Mouse (Mus musculus) adipocyte (in vitro differentiated cells): Measurements from ENCODE around the gene Clic1.
"Not testable (repeated sequence)": the region's sequence is repeated elsewhere in the genome, so short reads cannot be mapped to it uniquely, and the experiment has no call there.

Experiments used
- DNase-seq: peaks from one replicate; pipeline ENCODE4 v3.0.0-alpha.2; 2016; ENCODE audit warnings: low spot score

Clic1 gene

DNA sequence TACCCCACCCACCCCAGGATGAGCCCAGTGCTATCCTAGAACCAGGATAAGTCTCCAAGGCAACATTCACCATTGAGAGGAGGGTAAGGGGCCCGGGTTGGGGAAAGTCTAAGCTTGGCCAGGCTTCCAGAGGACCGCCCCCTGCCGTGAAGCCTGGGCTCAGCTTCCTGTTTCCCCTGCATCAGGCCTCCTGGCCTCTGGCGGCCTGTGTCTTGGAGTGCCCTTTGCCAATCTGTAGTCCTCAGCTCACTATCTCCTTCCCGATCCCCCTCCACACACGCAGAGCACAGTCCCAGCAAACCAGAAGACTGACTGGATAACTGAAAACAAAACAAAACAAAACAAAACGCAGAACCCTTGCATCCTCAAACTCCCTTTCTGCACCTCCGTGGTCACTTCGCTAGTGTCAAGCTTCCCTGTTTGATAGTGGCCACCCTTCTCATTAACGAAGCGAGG, at the start of gene Clic1:
Clic1 (plus strand) TSS at position 406 of the 456 bp plus-strand sequence.
- peak; percentile 70 for DNase-seq

DNA sequence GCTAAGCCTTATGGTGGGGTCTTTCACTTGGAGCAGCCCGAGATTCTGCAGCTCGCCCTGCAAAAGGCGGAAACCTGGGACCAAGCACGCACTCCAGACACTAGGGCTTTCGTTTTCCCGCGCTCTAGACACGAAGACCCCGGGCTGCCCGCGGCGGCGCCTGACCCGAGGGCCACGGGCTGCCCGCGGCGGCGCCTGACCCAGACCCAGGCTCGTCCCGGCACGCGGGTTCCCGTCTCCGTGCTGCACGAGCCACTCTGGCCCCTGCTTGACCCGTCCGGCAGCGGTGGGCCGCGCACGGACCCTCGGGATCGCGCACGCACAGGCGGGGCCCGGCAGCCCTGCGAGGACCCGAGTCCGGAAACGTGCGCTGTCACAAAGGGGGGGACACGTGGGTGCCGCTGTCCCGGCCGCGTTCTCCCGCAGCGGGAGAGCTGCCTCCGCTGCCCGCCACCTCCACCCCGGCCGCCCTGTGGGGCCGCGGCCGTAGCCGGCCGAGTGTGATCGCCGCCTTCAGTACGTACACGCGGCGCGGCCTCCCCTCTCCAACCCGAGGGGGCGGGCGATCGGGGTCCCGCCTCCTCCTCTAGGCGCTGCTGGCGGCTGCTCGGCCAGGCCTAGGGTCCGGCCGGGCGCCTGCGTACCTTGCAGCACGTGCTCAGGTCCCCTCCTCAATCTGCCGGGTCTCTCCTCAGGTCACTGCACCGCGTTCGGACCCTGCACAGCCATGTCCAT, 48.9 kb upstream of the Clic1 start, which contains the start of gene Vars:
Vars (plus strand) TSS at position 271 of the 735 bp plus-strand sequence.
- DNase-seq, result peak; percentile 85

DNA sequence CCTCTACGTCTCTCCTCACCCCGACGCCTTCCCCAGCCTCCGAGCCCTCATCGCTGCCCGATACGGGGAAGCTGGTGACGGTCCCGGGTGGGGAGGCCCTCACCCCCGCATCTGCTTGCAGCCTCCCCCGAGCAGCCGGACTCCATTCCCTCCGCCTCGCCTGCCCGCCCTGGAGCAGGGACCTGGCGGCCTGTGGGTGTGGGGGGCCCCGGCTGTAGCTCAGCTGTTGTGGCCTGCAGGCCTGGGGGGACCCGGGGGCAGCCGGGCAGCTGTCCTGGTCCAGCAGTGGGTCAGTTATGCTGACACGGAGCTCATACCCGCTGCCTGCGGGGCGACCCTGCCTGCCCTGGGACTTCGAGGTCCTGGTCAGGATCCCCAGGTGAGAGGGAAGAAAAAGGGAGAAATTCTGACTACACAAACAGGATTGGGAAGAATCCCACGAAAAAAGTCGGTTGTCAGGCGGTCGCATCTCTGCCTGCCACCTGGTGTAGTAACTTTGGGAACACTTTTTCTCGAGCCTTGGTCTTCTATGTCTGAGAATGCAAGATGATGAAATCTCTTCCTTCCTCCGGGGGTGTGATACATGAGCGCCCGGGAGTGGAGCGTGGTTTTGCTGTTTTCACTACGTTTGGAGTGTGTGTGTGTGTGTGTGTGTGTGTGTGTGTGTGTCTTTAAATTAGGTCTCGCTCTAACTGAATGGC, 48.2 kb upstream of the Clic1 start:
- DNase-seq, result peak; percentile 48

DNA sequence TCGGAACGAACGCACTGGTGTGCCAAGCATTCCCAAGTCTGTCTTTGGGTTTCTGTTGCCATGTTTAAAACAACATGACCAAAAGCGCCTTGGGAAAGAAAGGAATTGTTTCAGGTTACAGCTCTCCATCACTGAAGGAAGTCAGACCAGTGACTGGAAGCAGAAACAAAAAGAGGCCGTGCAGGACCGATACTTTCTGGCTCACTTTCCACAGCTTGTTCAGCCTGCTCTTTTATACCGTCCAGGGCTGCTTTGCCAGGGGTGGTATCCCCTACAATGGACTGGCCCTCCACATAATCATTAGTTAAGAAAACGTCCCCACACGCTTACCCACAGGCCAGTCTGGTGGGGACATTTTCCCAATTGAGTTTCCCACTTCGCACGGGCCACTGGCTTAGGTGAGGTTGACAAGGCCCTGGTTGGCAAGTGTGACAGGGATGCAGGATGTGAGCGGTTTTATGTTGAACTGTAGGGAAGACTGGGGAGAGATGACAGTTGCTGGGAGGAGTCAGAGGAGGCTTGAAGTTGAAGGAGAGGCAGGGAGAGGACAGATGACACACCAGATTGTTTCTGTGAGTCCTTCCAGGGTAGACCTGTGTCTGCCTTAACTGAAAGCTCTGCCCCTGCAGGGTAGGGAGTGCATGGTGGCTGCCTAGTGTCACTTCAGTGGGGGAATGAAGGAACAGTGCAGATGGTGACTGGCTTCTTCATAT, 47.5 kb upstream of the Clic1 start:
- DNase-seq, result no peak

DNA sequence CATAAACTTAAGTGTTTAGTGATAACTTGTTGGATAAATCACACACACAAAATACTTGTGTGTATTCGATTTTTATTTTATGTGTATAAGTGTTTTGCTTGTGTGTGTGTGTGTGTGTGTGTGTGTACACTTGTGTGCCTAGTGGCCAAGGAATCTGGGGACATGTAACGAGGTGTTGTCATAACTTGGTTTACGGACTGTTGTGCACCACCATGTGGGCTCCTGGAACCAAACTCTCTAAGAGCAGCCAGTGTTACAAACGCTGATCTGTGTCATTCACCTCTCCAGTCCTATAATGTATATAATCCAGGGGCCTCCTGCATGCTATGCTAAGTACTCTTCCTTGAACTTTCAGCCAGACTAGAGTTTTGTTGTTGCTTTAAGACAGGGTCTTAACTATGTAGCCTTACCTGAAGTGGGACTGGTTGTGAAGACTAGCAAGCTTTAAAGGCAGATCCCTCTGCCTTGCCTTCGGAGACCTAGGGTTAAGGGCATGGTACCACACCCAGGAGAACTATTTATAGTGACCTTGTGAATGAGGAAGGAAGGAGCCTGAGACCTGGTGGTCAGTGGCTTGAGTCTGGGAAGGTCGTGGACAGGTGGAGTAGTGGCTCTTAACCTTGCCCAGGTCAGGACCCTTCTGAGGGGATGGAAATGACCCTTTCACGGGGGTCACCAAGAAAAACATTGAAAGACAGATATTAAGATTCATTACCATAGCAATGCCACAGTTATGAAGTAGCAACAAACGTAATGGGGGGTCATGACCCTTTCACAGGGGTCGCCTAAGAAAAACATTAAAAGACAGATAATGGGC, 46.5 kb upstream of the Clic1 start:
- no peak for DNase-seq

DNA sequence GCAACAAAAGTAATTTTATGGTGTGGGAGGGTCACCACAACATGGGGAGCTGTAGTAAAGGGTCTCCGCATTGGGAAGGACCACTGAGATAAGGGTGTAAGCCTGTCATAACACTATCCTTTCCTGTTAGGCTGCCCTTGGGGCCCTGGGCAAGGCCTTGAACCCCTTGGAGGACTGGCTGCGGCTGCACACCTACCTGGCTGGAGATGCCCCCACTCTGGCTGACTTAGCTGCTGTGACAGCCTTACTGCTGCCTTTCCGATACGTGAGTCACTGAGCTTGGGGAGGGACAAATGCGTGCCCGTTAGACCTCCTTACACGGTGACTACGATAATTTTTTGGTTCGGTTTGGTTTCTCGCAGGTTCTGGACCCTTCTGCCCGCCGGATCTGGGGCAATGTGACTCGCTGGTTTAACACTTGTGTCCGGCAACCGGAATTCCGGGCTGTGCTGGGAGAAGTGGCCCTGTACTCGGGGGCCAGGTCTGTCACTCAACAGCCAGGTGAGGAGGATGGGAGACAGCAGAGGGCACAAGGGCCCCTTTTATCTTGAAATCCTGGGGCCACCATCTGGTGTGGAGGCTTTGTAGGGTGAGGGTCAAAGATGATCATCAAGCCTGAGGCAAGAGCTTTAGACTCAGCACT, 45.6 kb upstream of the Clic1 start:
- DNase-seq, result no peak

DNA sequence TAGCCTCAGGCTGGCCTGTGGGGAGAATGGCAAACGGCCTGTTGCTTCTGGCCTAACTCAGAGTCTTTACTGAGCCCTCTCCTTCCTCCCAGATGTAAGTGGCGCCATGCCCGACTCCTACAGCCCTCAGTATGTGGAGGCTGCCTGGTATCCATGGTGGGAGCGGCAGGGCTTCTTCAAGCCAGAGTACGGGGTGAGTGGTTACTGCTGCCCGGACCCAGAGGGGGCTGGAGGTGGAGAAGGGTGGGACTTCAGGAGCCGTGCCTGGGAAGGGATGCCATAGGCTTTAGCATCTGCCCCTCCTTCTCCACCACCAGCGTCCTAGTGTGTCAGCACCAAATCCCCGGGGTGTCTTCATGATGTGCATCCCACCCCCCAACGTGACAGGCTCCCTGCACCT, 44.6 kb upstream of the Clic1 start:
- DNase-seq, result no peak

DNA sequence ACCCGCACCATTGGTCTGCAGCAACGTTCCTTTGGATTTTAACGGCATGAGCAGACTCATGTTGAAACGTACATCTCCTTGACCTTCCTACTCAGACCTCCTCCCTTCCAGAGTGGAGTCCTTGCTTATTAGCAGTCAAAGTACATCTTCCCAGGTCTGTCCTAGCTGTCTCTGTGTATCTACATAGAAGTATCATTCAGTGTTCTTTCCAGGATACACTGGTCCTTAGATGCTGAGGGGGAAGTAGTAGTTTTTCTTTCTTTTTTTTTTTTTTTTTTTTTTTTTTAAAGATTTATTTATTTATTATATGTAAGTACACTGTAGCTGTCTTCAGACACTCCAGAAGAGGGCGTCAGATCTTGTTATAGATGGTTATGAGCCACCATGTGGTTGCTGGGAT, 43.9 kb upstream of the Clic1 start:
- DNase-seq, result not testable (repeated sequence)

DNA sequence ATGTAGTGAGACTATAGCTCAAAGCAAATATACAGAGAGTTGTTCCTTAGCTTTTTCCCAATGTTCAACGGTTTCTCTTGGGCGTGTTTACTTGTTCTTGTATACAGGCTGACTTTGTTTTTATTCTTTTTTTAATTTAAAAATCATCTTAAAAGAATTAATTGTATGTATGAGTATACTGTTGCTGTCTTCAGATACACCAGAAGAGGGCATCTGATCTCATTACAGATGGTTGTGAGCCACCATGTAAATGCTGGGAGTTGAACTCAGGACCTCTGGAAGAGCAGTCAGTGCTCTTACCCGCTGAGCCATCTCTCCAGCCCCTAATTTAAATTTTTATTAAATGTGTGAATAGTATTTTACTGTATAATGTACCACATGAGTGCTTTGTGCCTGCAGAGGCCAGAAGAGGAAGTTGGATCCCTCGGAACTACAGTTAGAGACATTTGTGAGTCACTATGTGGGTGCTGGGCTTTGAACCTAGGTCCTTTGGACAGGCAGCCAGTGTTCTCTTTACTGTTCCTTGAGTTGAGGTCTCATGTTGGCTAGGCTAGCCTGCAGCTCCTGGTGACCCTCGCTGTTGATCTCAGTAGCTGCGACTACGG, 42.3 kb upstream of the Clic1 start:
- DNase-seq, result no peak

DNA sequence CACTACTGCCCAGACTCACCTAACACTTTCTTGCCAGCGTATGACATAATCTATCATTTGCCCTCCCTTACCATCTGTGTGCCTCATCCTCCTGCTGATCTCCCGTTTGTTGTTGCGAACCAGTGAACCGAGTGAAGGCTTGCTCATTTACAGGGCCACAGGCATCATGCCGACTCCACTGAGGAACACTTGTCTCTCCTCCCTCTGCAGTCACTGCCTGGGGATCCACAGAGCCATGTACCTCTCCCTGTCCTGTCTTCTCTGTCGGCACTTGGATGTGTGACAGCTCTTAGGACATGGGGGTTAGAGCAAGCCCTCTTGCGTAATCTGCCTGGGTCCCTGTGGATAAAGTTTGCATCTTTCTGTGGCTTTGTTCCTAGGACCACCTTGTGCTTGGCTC, 40.2 kb upstream of the Clic1 start:
- DNase-seq, result peak; percentile 41

DNA sequence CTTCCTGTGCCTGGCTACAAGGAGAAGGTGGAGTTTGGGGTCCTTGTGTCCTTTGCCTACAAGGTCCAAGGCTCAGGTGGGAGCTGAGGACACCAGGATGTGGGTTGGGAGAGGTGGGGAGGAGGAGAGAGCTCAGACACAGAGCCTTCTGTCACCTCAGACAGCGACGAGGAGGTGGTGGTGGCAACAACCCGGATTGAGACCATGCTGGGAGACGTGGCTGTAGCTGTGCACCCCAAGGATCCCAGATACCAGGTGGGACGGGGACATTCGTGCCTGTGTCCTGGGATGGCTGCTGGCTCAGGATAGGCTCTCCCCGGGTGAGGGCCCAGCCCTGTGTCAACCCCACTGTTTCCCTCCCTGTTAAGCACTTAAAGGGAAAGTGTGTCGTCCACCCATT, 38.3 kb upstream of the Clic1 start:
- DNase-seq, result no peak

DNA sequence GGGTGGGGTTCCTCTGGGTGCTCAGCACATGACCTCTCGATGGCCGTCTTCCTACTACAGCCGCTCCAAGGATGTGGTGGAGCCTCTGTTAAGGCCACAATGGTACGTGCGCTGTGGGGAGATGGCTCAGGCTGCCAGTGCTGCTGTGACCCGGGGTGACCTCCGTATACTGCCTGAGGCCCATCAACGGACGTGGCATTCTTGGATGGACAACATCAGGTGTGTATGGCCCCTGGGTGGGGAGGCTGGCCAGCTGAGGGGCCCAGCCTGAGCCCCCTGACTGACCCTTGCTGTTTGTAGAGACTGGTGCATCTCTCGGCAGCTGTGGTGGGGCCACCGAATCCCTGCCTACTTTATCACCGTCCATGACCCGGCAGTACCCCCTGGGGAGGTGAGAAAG, 37.3 kb upstream of the Clic1 start:
- DNase-seq, result no peak

DNA sequence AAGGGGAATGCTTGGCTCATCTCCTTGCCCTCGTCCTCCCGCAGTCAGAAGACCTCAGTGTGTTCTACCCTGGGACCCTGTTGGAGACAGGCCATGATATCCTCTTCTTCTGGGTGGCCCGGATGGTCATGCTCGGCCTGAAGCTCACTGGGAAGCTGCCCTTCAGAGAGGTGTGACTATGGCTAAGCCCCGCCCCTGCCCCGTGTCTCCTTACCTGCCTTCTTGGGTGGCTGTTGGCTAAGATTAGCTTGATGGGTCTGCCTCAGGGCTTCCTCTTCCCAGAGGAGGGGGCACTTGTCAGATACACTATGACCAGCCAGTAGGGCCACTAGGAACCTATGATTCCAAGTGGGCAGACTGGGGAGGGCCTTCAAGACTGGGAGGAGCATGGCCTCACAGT, 36.5 kb upstream of the Clic1 start:
- no peak for DNase-seq

DNA sequence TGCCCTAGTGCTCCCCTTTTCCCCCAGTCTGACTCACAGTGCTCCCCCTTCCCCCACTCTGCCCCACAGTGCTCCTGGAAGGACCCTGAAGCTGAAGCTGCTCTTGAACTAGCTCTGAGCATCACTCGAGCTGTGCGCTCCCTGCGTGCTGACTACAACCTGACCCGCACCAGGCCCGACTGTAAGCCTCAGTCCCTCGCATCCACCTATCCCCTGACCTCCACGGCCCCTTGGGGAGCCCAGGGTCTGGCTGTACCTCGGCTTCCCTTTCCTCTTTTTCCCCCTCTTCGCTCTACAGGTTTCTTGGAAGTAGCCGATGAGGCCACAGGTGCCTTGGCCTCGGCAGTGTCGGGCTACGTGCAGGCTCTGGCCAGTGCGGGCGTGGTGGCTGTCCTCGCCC, 34.5 kb upstream of the Clic1 start:
- no peak for DNase-seq

DNA sequence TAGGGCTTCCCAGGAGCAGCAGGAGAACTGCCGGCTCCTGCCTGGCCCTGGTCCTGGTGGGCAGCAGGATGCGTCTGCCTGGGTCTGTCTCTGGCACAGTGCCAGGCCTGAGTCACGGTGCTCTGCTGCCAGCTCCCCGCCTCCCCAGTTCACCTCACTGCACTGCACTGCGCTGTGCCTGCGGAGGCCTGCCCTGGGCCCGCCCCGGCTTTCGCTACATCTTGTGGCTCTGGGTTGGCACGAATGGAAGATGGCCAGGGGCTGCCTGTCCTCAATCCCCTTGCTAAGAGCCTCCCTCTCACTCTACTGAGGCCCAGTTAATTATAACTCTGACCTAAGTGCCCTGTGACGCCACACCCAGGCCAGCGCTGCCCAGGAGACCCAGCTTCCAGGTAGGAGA, 33.4 kb upstream of the Clic1 start, which contains the start of gene Vwa7:
Vwa7 (plus strand) TSS at position 204 of the 400 bp plus-strand sequence.
- no peak for DNase-seq

DNA sequence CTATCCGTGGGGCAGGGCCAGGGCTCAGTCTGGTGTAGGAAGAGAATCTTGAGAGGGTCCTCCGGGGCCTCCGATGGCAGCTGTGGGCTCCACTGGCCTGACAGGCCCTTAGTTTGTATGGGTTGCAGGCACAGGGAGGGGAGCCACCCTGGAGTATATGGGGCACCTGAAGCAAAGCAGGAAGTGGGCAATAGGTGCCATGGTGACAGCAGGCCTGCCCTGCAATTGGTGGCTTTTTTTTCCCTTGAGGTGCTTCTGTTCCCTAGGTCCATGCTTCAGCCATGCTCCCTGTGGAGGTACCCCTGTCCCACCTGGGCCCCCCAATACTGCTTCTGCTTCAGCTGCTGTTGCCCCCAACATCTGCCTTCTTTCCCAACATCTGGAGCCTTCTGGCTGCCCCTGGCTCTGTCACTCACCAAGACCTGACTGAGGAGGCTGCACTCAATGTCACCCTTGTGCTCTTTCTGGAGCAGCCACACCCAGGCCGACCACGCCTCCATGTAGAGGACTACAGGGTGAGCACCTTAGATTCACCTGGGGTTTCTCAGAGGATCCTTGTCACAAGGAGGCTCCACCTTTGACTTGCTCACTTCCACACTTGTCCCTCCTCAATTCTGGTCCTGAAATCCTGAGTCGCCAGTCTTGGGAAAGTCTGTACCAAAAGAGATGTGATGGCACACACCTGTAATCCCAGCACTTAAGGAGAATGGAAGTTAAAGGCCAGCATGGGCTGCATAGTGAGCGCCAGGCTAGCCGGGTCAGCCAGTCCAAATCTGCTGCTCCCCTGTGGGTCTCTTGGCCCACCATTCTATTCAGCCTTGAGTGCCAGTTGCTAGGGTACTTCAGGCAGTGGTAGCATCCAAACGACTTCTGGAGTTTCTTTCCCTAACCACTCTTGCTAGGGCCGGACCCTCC, 32.7 kb upstream of the Clic1 start:
- DNase-seq, result no peak

DNA sequence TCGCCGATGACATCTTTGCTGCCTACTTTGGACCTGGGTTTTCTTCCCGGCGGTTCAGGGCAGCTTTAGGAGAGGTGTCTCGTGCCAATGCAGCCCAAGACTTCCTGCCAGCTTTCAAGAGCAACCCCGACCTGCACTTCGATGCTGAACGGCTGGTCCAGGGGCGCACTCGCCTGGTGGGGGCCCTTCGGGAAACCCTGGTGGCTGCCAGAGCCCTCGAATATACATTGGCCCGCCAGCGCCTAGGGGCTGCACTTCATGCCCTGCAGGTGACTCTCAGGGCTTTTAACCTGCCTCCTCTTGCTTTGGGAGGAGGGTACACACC, 32.1 kb upstream of the Clic1 start:
- no peak for DNase-seq

DNA sequence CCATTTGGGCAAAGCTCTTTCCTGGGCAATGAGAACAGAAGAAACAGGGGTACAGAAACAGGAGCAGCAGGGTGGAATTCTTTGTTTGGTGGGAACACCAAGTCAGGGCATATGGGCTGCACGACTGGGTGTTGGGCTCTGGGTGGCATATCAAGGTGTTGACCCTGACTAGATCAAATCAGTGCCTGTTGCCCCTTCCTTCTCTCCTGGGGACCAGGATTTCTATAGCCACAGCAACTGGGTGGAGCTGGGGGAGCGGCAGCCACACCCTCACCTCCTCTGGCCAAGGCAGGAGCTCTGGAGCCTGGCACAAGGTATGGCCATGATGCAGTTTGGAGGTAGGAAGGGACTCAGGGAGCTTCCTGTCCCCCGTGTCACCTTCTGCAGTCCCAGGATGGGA, 31.6 kb upstream of the Clic1 start:
- DNase-seq, result no peak

DNA sequence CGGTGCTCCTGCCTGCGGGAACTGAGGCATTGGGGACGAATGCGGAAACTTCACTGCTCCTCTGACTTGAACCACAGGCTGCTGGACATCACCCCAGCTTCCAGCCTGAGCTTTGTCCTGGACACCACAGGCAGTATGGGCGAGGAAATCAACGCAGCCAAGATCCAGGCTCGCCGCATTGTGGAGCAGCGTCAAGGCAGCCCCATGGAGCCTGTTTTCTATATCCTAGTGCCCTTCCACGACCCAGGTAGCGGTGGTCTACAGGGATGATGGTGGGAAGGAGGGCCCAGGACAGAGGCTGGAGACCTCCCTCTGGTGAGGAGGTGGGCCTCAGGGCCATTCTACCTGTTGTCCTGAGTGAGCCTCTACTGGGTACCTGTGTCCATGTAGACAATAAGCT, 29.9 kb upstream of the Clic1 start:
- no peak for DNase-seq

DNA sequence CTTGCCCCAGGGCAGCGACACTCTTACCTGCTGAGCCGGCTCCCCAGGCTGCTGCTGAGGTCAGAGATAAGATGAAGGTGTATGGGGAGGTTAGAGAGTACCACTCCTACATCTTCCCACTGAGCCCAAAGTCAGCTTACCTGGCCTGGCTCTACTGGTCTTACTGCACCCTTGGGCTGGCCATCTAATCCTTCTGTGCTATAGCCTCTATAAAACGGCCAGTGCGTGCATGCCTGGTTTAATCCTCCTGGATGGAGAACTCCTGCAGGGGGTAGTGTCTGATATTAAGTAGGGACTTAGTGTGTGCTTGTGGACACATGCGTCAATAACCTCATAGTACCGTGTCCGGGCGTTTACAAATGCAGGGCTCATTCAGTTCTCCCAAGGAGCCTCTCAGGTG, 29.2 kb upstream of the Clic1 start:
- DNase-seq, result no peak
